Mouse (Mus musculus): Measurements from ENCODE around the gene Atl1. TPM values are rescaled to one million over a fixed set of nuclear protein-coding genes. Genes with fewer than 3 reads are reported as not detected.

Atl1 gene
- total and polyA plus RNA-seq, 3 experiments: 0.50 to 1.0 TPM; not detected in 1

DNA sequence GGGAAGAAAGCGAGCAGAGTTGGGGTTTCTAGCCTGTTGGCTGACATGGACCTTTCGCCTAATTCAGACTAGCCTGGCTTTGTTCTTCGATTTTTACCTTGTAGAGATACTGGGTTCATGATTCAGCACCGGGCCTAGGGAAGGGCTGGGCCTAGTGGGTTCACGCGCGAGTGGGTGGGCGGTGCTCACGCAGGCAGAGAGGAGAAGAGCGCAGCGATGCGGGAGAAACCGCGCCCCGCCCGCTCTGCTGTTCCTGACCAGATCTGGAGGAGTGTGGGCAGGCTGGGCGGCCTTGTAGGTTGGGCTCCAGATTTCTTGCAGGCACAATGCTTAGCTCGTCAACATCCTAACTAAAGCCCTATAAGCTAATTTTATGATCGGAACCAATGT lies 16.1 kb downstream of the Atl1 start:
- TF ChIP-seq TAL1 (IDR thresholded peaks at IDR 0.05; ENCODE audit: low read length): no peak
- TF ChIP-seq USF1 (IDR thresholded peaks at IDR 0.05; ENCODE audit: low read depth, low read length): no peak
- no peak for TF ChIP-seq RCOR1 (IDR thresholded peaks at IDR 0.05; ENCODE audit: low read depth, low read length)
- TF ChIP-seq MAZ (IDR thresholded peaks at IDR 0.05; ENCODE audit: low read depth, low read length): no peak
- no peak for TF ChIP-seq CHD1 (IDR thresholded peaks at IDR 0.05; ENCODE audit: low read depth, low read length)
- TF ChIP-seq SMC3 (IDR thresholded peaks at IDR 0.05; ENCODE audit: low read depth, low read length): no peak
- no peak for TF ChIP-seq MYB (IDR thresholded peaks at IDR 0.05; ENCODE audit: low read depth, low read length)
- TF ChIP-seq MXI1 (IDR thresholded peaks at IDR 0.05; ENCODE audit: low read depth, low read length): no peak
- TF ChIP-seq UBTF (IDR thresholded peaks at IDR 0.05; ENCODE audit: borderline replicate concordance, insufficient read depth, low read depth, low read length): no peak
- no peak for TF ChIP-seq BHLHE40 (IDR thresholded peaks at IDR 0.05; ENCODE audit: borderline replicate concordance, low read depth, low read length)
- no peak for TF ChIP-seq NRF1 (IDR thresholded peaks at IDR 0.05; ENCODE audit: insufficient read depth, low read depth, low read length, poor library complexity, severe bottlenecking)
- no peak for TF ChIP-seq MYC (IDR thresholded peaks at IDR 0.05; ENCODE audit: low read depth, low read length)
- no peak for TF ChIP-seq SIN3A (IDR thresholded peaks at IDR 0.05; ENCODE audit: low read length)
- TF ChIP-seq ZNF384 (IDR thresholded peaks at IDR 0.05; ENCODE audit: low read depth, low read length): no peak
- no peak for TF ChIP-seq POLR2A (IDR thresholded peaks at IDR 0.05; ENCODE audit: control insufficient read depth in 1 of 2, insufficient read depth in 1 of 2, low read depth in 1 of 2, low read length in 2 of 2, poor library complexity in 1 of 2)
- TF ChIP-seq ZC3H11A (IDR thresholded peaks at IDR 0.05; ENCODE audit: low read depth, low read length): no peak
- no peak overlapping the region for H3K9ac ChIP-seq (ENCODE audit: control insufficient read depth, low read depth, low read length, poor library complexity, severe bottlenecking)
- H3K36me3 ChIP-seq (ENCODE audit: control insufficient read depth in 1 of 2, insufficient read depth in 2 of 2, low read length in 2 of 2): no peaks in the 10 kb centered on the region
- H3K79me2 ChIP-seq (ENCODE audit: control insufficient read depth, insufficient read depth, low read length, poor library complexity): no peaks in the 10 kb centered on the region
- no peaks in the 10 kb centered on the region for H3K4me1 ChIP-seq (ENCODE audit: control insufficient read depth in 1 of 2, insufficient read depth in 2 of 2, low read length in 2 of 2)
- DNase-seq (ENCODE audit: low read depth, low spot score): no peak
- no peaks in the 10 kb centered on the region for H3K9me3 ChIP-seq (replicated peaks; ENCODE audit: insufficient read depth, low read length)
- no peaks in the 10 kb centered on the region for H3K27me3 ChIP-seq (ENCODE audit: control insufficient read depth in 1 of 2, insufficient read depth in 2 of 2, low read length in 2 of 2)
- H3K4me3 ChIP-seq (ENCODE audit: control insufficient read depth in 1 of 2, insufficient read depth in 1 of 2, low read depth in 2 of 2, low read length in 2 of 2): no peak overlapping the region
- no peak overlapping the region for H3K27ac ChIP-seq (ENCODE audit: control insufficient read depth, low read depth, low read length)

DNA sequence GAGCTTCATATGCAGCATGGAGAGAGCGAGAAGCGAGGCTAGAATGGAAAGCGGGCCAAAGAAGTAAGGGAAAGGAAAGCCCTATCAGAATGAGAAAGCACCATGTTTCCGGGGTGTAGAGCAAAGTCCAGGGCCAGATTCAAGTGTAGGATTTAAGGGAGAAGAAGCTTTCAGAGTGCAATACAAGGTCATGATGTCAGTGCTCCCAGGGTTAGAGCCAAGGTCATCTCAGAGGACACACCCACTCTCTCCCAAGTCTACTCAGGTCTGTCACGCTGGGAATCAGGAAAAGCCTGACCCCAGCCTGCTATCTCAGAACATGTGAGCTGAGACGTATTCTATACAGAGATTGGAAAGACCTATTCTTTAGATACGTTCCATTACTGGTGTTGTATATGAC lies 19.5 kb downstream of the Atl1 start:
- Histone ChIP-seq H3K9ac (ENCODE audit: control insufficient read depth, low read depth, low read length, poor library complexity, severe bottlenecking) (no peak overlapping the region), H3K79me2 (ENCODE audit: control insufficient read depth, insufficient read depth, low read length, poor library complexity) (no peaks in the 10 kb centered on the region), H3K4me1 (ENCODE audit: control insufficient read depth in 1 of 2, insufficient read depth in 2 of 2, low read length in 2 of 2) (no peaks in the 10 kb centered on the region), H3K36me3 (ENCODE audit: control insufficient read depth in 1 of 2, insufficient read depth in 2 of 2, low read length in 2 of 2) (no peaks in the 10 kb centered on the region), H3K27ac (ENCODE audit: control insufficient read depth, low read depth, low read length) (no peak overlapping the region), H3K9me3 (replicated peaks; ENCODE audit: insufficient read depth, low read length) (no peaks in the 10 kb centered on the region), H3K4me3 (ENCODE audit: control insufficient read depth in 1 of 2, insufficient read depth in 1 of 2, low read depth in 2 of 2, low read length in 2 of 2) (no peak overlapping the region), H3K27me3 (ENCODE audit: control insufficient read depth in 1 of 2, insufficient read depth in 2 of 2, low read length in 2 of 2) (no peaks in the 10 kb centered on the region)
- TF ChIP-seq MAFK (IDR thresholded peaks at IDR 0.05; ENCODE audit: borderline replicate concordance, low read depth, low read length): no peak
- no peak for TF ChIP-seq BHLHE40 (IDR thresholded peaks at IDR 0.05; ENCODE audit: borderline replicate concordance, low read depth, low read length)
- no peak for TF ChIP-seq GABPA (IDR thresholded peaks at IDR 0.05; ENCODE audit: low read depth, low read length)
- no peak for DNase-seq (ENCODE audit: low read depth, low spot score)
